Mouse (Mus musculus): ENCODE measurements at regions not wholly inside any gene's neighbourhood (a gene's known extent, or its start where the extent isn't known, plus 50 kb on each side); places are given as distances from the start of the nearest gene placed in this dataset.

GRCm38 (mm10) chr2:75149036-75149435, 323.4 kb downstream of the Mtx2 start:
- ATAC-seq (replicated peaks in 1 of 2; ENCODE audit: insufficient read depth in 1 of 2, low FRiP score in 2 of 2, low TSS enrichment in 1 of 2, low read depth in 1 of 2, poor library complexity in 2 of 2, severe bottlenecking in 2 of 2): no peak

GRCm38 (mm10) chr2:75149562-75149961, 324.0 kb downstream of the Mtx2 start:
- no peak for ATAC-seq (replicated peaks in 1 of 2; ENCODE audit: insufficient read depth in 1 of 2, low FRiP score in 2 of 2, low TSS enrichment in 1 of 2, low read depth in 1 of 2, poor library complexity in 2 of 2, severe bottlenecking in 2 of 2)

- no peak for ATAC-seq (replicated peaks in 1 of 2; ENCODE audit: insufficient read depth in 1 of 2, low FRiP score in 2 of 2, low TSS enrichment in 1 of 2, low read depth in 1 of 2, poor library complexity in 2 of 2, severe bottlenecking in 2 of 2)
These were observed 325.4 kb downstream of the Mtx2 start for GRCm38 (mm10) chr2:75150986-75151385.

GRCm38 (mm10) chr2:75151519-75151918, 325.9 kb downstream of the Mtx2 start:
- no peak for ATAC-seq (replicated peaks in 1 of 2; ENCODE audit: insufficient read depth in 1 of 2, low FRiP score in 2 of 2, low TSS enrichment in 1 of 2, low read depth in 1 of 2, poor library complexity in 2 of 2, severe bottlenecking in 2 of 2)

- ATAC-seq (replicated peaks in 1 of 2; ENCODE audit: insufficient read depth in 1 of 2, low FRiP score in 2 of 2, low TSS enrichment in 1 of 2, low read depth in 1 of 2, poor library complexity in 2 of 2, severe bottlenecking in 2 of 2): 0 out of 4 replicates have a peak, but pooled peaks of 1 of the 2 experiments have one; percentile 34
These were observed 326.9 kb downstream of the Mtx2 start for GRCm38 (mm10) chr2:75152477-75152990.

- no peak for ATAC-seq (replicated peaks in 1 of 2; ENCODE audit: insufficient read depth in 1 of 2, low FRiP score in 2 of 2, low TSS enrichment in 1 of 2, low read depth in 1 of 2, poor library complexity in 2 of 2, severe bottlenecking in 2 of 2)
These were observed 328.8 kb downstream of the Mtx2 start for GRCm38 (mm10) chr2:75154448-75154847.

GRCm38 (mm10) chr2:75158581-75158980, 333.0 kb downstream of the Mtx2 start:
- ATAC-seq (replicated peaks in 1 of 2; ENCODE audit: insufficient read depth in 1 of 2, low FRiP score in 2 of 2, low TSS enrichment in 1 of 2, low read depth in 1 of 2, poor library complexity in 2 of 2, severe bottlenecking in 2 of 2): no peak

GRCm38 (mm10) chr2:75161075-75161474, 335.5 kb downstream of the Mtx2 start:
- no peak for ATAC-seq (replicated peaks in 1 of 2; ENCODE audit: insufficient read depth in 1 of 2, low FRiP score in 2 of 2, low TSS enrichment in 1 of 2, low read depth in 1 of 2, poor library complexity in 2 of 2, severe bottlenecking in 2 of 2)

GRCm38 (mm10) chr2:75164987-75165386, 339.4 kb downstream of the Mtx2 start:
- no peak for ATAC-seq (replicated peaks in 1 of 2; ENCODE audit: insufficient read depth in 1 of 2, low FRiP score in 2 of 2, low TSS enrichment in 1 of 2, low read depth in 1 of 2, poor library complexity in 2 of 2, severe bottlenecking in 2 of 2)

- no peak for ATAC-seq (replicated peaks in 1 of 2; ENCODE audit: insufficient read depth in 1 of 2, low FRiP score in 2 of 2, low TSS enrichment in 1 of 2, low read depth in 1 of 2, poor library complexity in 2 of 2, severe bottlenecking in 2 of 2)
These were observed 350.7 kb downstream of the Mtx2 start for GRCm38 (mm10) chr2:75176267-75176666.

GRCm38 (mm10) chr2:75183293-75183692, 357.7 kb downstream of the Mtx2 start:
- ATAC-seq (replicated peaks in 1 of 2; ENCODE audit: insufficient read depth in 1 of 2, low FRiP score in 2 of 2, low TSS enrichment in 1 of 2, low read depth in 1 of 2, poor library complexity in 2 of 2, severe bottlenecking in 2 of 2): no peak

- no peak for ATAC-seq (replicated peaks in 1 of 2; ENCODE audit: insufficient read depth in 1 of 2, low FRiP score in 2 of 2, low TSS enrichment in 1 of 2, low read depth in 1 of 2, poor library complexity in 2 of 2, severe bottlenecking in 2 of 2)
These were observed 377.1 kb downstream of the Mtx2 start for GRCm38 (mm10) chr2:75202587-75203220.

GRCm38 (mm10) chr2:75208821-75209758, 383.5 kb downstream of the Mtx2 start:
- no peak; a peak in 1 of 4 replicates for ATAC-seq (replicated peaks in 1 of 2; ENCODE audit: insufficient read depth in 1 of 2, low FRiP score in 2 of 2, low TSS enrichment in 1 of 2, low read depth in 1 of 2, poor library complexity in 2 of 2, severe bottlenecking in 2 of 2)

GRCm38 (mm10) chr2:75209790-75210583, 384.4 kb downstream of the Mtx2 start:
- no peak for ATAC-seq (replicated peaks in 1 of 2; ENCODE audit: insufficient read depth in 1 of 2, low FRiP score in 2 of 2, low TSS enrichment in 1 of 2, low read depth in 1 of 2, poor library complexity in 2 of 2, severe bottlenecking in 2 of 2)

GRCm38 (mm10) chr2:75216931-75217330, 391.3 kb downstream of the Mtx2 start:
- no peak for ATAC-seq (replicated peaks in 1 of 2; ENCODE audit: insufficient read depth in 1 of 2, low FRiP score in 2 of 2, low TSS enrichment in 1 of 2, low read depth in 1 of 2, poor library complexity in 2 of 2, severe bottlenecking in 2 of 2)

- ATAC-seq (replicated peaks in 1 of 2; ENCODE audit: insufficient read depth in 1 of 2, low FRiP score in 2 of 2, low TSS enrichment in 1 of 2, low read depth in 1 of 2, poor library complexity in 2 of 2, severe bottlenecking in 2 of 2): no peak
These were observed 395.3 kb downstream of the Mtx2 start for GRCm38 (mm10) chr2:75220775-75221359.

GRCm38 (mm10) chr2:75224443-75224842, 398.8 kb downstream of the Mtx2 start:
- no peak for ATAC-seq (replicated peaks in 1 of 2; ENCODE audit: insufficient read depth in 1 of 2, low FRiP score in 2 of 2, low TSS enrichment in 1 of 2, low read depth in 1 of 2, poor library complexity in 2 of 2, severe bottlenecking in 2 of 2)

Measured in hematopoietic stem cell, adult 5-6 weeks (primary cell).